Mouse (Mus musculus) neural tube, embryonic 14.5 days (tissue): Measurements from ENCODE around the gene Tesc. TPM values are rescaled to one million over a fixed set of nuclear protein-coding genes. Genes with fewer than 3 reads are reported as not detected.

Experiments
- ATAC-seq: fragments of 200-750 bp; cut with Nextera tagmentation; 2 replicates; pipeline ENCODE4 v1.8.0; 2017; ENCODE audit warnings: low read depth, mild to moderate bottlenecking, moderate TSS enrichment, moderate library complexity
- H3K27ac ChIP-seq: fragments of 300-500 bp; sonication (generic); 2 replicates; pipeline ENCODE4 v1.5.1; 2014; ENCODE audit warnings: low read depth, mild to moderate bottlenecking, control low read depth, low read length, moderate library complexity, mixed read lengths
- H3K27me3 ChIP-seq: fragments of 300-500 bp; sonication (generic); 2 replicates; pipeline ENCODE4 v1.6.1; 2014; ENCODE audit warnings: low read length; ENCODE audit not compliant: control insufficient read depth, insufficient read depth
- H3K36me3 ChIP-seq: fragments of 300-500 bp; sonication (generic); 2 replicates; pipeline ENCODE4 v1.6.1; 2014; ENCODE audit warnings: low read length, mixed read lengths; ENCODE audit not compliant: control insufficient read depth, insufficient read depth
- H3K4me1 ChIP-seq: fragments of 300-500 bp; sonication (generic); 2 replicates; pipeline ENCODE4 v1.6.1; 2014; ENCODE audit warnings: low read length; ENCODE audit not compliant: control insufficient read depth, insufficient read depth
- H3K4me2 ChIP-seq: fragments of 300-500 bp; sonication (generic); 2 replicates; pipeline ENCODE4 v1.6.1; 2014; ENCODE audit warnings: mild to moderate bottlenecking, low read depth, low read length, control low read depth
- H3K4me3 ChIP-seq: fragments of 300-500 bp; sonication (generic); 2 replicates; pipeline ENCODE4 v1.5.1; 2014; ENCODE audit warnings: low read depth, low read length, control low read depth, mixed read lengths
- H3K9ac ChIP-seq: fragments of 300-500 bp; sonication (generic); replicated peaks from 2 replicates; pipeline ENCODE4 v1.6.1; 2014; ENCODE audit warnings: low read depth, mild to moderate bottlenecking, control low read depth, low read length, mixed read lengths
- H3K9me3 ChIP-seq: fragments of 300-500 bp; sonication (generic); 2 replicates; pipeline ENCODE4 v1.6.1; 2016; ENCODE audit warnings: low read length; ENCODE audit not compliant: control insufficient read depth
- WGBS: fragments of 180-500 bp; shearing (Covaris S2); extraction: QIAGEN DNeasy Blood & Tissue Kit; methylation state at CpG from one replicate; pipeline ENCODE4 v1.1.7; 2014; 5-methylcytosine and 5-hydroxymethylcytosine counted together
- polyA plus RNA-seq: library from polyadenylated mRNA; unstranded; fragments of >200 nt; fragmentation: Nextera tagmentation; extraction: Ambion mirVana; gene quantifications from 2 replicates; pipeline ENCODE4 v1.2.1, GENCODE M21; 2014

Tesc gene
- polyA plus RNA-seq, result 2.2 and 2.5 TPM in 2 replicates

- ATAC-seq, result no peak
- Histone ChIP-seq H3K4me2 (peak within 1 kb of the TSS; percentile 97), H3K4me3 (peak within 1 kb of the TSS; percentile 57)
These were observed at the start of gene Tesc for GRCm38 (mm10) chr5:118027698-118028190. Gene Tesc (plus strand): TSS chr5:118027743.

GRCm38 (mm10) chr5:117978159-117978697 lies 49.3 kb upstream of the Tesc start:
- peak overlapping the region; percentile 97 for H3K4me3 ChIP-seq
- 35% methylated on average over 17 of the region's 17 CpGs for WGBS
- peaks cover 21% of the 10 kb centered on the region for H3K4me1 ChIP-seq

More at GRCm38 (mm10) chr5:118027698-118028190, at the start of gene Tesc:
- Histone ChIP-seq H3K27me3 (peaks cover 40% of the 10 kb centered on the region), H3K27ac (no peak within 1 kb of the TSS), H3K9me3 (no peaks in the 10 kb centered on the region), H3K9ac (peak within 1 kb of the TSS; percentile 58), H3K36me3 (no peaks in the 10 kb centered on the region), H3K4me1 (peaks cover 22% of the 10 kb centered on the region; the same call in 1 of the 2 replicates)
- WGBS, result under 1% methylated on average over 41 of the region's 63 CpGs

GRCm38 (mm10) chr5:117979082-117979481 lies 48.5 kb upstream of the Tesc start:
- H3K27ac ChIP-seq, result no peak overlapping the region
- peak overlapping the region; percentile 85; the same call in 1 of the 2 replicates for H3K4me2 ChIP-seq
- peaks cover 26% of the 10 kb centered on the region; the same call in 1 of the 2 replicates for H3K36me3 ChIP-seq
- H3K9me3 ChIP-seq, result no peaks in the 10 kb centered on the region
- ATAC-seq, result no peak
- 49% methylated on average over 5 of the region's 5 CpGs for WGBS
- no peak overlapping the region for H3K4me3 ChIP-seq
- no peak overlapping the region for H3K9ac ChIP-seq
- peaks cover 21% of the 10 kb centered on the region for H3K4me1 ChIP-seq
- no peaks in the 10 kb centered on the region for H3K27me3 ChIP-seq

More at GRCm38 (mm10) chr5:117978159-117978697, 49.3 kb upstream of the Tesc start:
- Histone ChIP-seq H3K27ac (peak overlapping the region; percentile 92), H3K36me3 (peaks cover 19% of the 10 kb centered on the region; the same call in 1 of the 2 replicates), H3K9ac (peak overlapping the region; percentile 97), H3K27me3 (no peaks in the 10 kb centered on the region), H3K9me3 (no peaks in the 10 kb centered on the region), H3K4me2 (peak overlapping the region; percentile 85)
- ATAC-seq, result no peak

GRCm38 (mm10) chr5:117980921-117981320 lies 46.6 kb upstream of the Tesc start:
- no peaks in the 10 kb centered on the region for H3K9me3 ChIP-seq
- H3K4me1 ChIP-seq, result peaks cover 21% of the 10 kb centered on the region
- no peak overlapping the region for H3K4me3 ChIP-seq
- no peak overlapping the region for H3K27ac ChIP-seq
- H3K4me2 ChIP-seq, result no peak overlapping the region
- H3K9ac ChIP-seq, result no peak overlapping the region
- ATAC-seq, result no peak
- 91% methylated on average over 8 of the region's 8 CpGs for WGBS
- peaks cover 26% of the 10 kb centered on the region; the same call in 1 of the 2 replicates for H3K36me3 ChIP-seq
- H3K27me3 ChIP-seq, result no peaks in the 10 kb centered on the region

- H3K4me1 ChIP-seq, result peaks cover 19% of the 10 kb centered on the region
- H3K36me3 ChIP-seq, result peaks cover 37% of the 10 kb centered on the region
These were observed 45.6 kb upstream of the Tesc start for GRCm38 (mm10) chr5:117981943-117982342.

GRCm38 (mm10) chr5:117986327-117986726 lies 41.2 kb upstream of the Tesc start:
- Histone ChIP-seq H3K4me1 (no peaks in the 10 kb centered on the region), H3K27ac (no peak overlapping the region), H3K4me3 (no peak overlapping the region), H3K36me3 (peaks cover 65% of the 10 kb centered on the region), H3K27me3 (no peaks in the 10 kb centered on the region), H3K4me2 (no peak overlapping the region), H3K9me3 (no peaks in the 10 kb centered on the region), H3K9ac (no peak overlapping the region)
- ATAC-seq, result no peak
- 66% methylated on average over 4 of the region's 4 CpGs for WGBS

More at GRCm38 (mm10) chr5:117981943-117982342, 45.6 kb upstream of the Tesc start:
- no peak for ATAC-seq
- Histone ChIP-seq H3K27me3 (no peaks in the 10 kb centered on the region), H3K27ac (no peak overlapping the region), H3K4me2 (no peak overlapping the region), H3K9ac (no peak overlapping the region), H3K9me3 (no peaks in the 10 kb centered on the region), H3K4me3 (no peak overlapping the region)
- 85% methylated on average over 5 of the region's 5 CpGs for WGBS

- Histone ChIP-seq H3K27ac (no peak overlapping the region), H3K9me3 (no peaks in the 10 kb centered on the region), H3K4me3 (no peak overlapping the region), H3K9ac (no peak overlapping the region), H3K36me3 (peaks cover 72% of the 10 kb centered on the region), H3K4me1 (no peaks in the 10 kb centered on the region), H3K4me2 (no peak overlapping the region), H3K27me3 (no peaks in the 10 kb centered on the region)
- 92% methylated on average over 3 of the region's 3 CpGs for WGBS
- no peak for ATAC-seq
These were observed 39.7 kb upstream of the Tesc start for GRCm38 (mm10) chr5:117987891-117988290.

GRCm38 (mm10) chr5:117988367-117988766 lies 39.2 kb upstream of the Tesc start:
- Histone ChIP-seq H3K9me3 (no peaks in the 10 kb centered on the region), H3K4me2 (no peak overlapping the region), H3K27ac (no peak overlapping the region), H3K27me3 (no peaks in the 10 kb centered on the region), H3K9ac (no peak overlapping the region), H3K4me3 (no peak overlapping the region), H3K36me3 (peaks cover 69% of the 10 kb centered on the region), H3K4me1 (no peaks in the 10 kb centered on the region)
- WGBS, result 68% methylated on average over 9 of the region's 9 CpGs
- ATAC-seq, result no peak

GRCm38 (mm10) chr5:117989773-117990172 lies 37.8 kb upstream of the Tesc start:
- peaks cover 76% of the 10 kb centered on the region for H3K36me3 ChIP-seq
- no peak overlapping the region for H3K4me2 ChIP-seq
- 88% methylated on average over 6 of the region's 6 CpGs for WGBS

More at GRCm38 (mm10) chr5:117989773-117990172, 37.8 kb upstream of the Tesc start:
- Histone ChIP-seq H3K9ac (no peak overlapping the region), H3K4me3 (no peak overlapping the region), H3K27ac (no peak overlapping the region), H3K4me1 (no peaks in the 10 kb centered on the region), H3K9me3 (no peaks in the 10 kb centered on the region), H3K27me3 (no peaks in the 10 kb centered on the region)
- ATAC-seq, result no peak
